Mouse (Mus musculus) WW6 (cell line): ENCODE results near the gene Rpe.

Source experiments
- DNase-seq: peaks from one replicate; pipeline ENCODE4 v3.0.0-alpha.2; 2013; ENCODE audit warnings: low read depth, low spot score

Gene Rpe

GRCm38 (mm10) chr1:66700693-66701575 is at the start of gene Rpe:
Gene Rpe, plus strand, starts transcription at chr1:66700831.
- peak; percentile 85 for DNase-seq

- DNase-seq, result no peak
Observed at GRCm38 (mm10) chr1:66655119-66655746, 45.4 kb upstream of the Rpe start.

- no peak for DNase-seq
Observed at GRCm38 (mm10) chr1:66655747-66656119, 44.9 kb upstream of the Rpe start.

GRCm38 (mm10) chr1:66671475-66671874 is 29.2 kb upstream of the Rpe start:
- no peak for DNase-seq

GRCm38 (mm10) chr1:66672812-66673211 is 27.8 kb upstream of the Rpe start:
- DNase-seq, result no peak

- no peak for DNase-seq
Observed at GRCm38 (mm10) chr1:66677928-66678327, 22.7 kb upstream of the Rpe start.

- no peak for DNase-seq
Observed at GRCm38 (mm10) chr1:66678662-66679061, 22.0 kb upstream of the Rpe start.

- no peak for DNase-seq
Observed at GRCm38 (mm10) chr1:66682974-66683373, 17.7 kb upstream of the Rpe start.

- no peak for DNase-seq
Observed at GRCm38 (mm10) chr1:66691772-66692171, 8.9 kb upstream of the Rpe start.

GRCm38 (mm10) chr1:66692308-66692707 is 8.3 kb upstream of the Rpe start:
- DNase-seq, result no peak

- no peak for DNase-seq
Observed at GRCm38 (mm10) chr1:66692780-66693392, 7.7 kb upstream of the Rpe start.

- no peak for DNase-seq
Observed at GRCm38 (mm10) chr1:66694266-66694665, 6.4 kb upstream of the Rpe start.

GRCm38 (mm10) chr1:66695296-66695695 is 5.3 kb upstream of the Rpe start:
- DNase-seq, result no peak

- peak; percentile 5 for DNase-seq
Observed at GRCm38 (mm10) chr1:66699630-66700029, 1.0 kb upstream of the Rpe start.

GRCm38 (mm10) chr1:66700149-66700692 is 410 bp upstream of the Rpe start:
- peak; percentile 11 for DNase-seq

GRCm38 (mm10) chr1:66701576-66701940 is 927 bp downstream of the Rpe start:
- DNase-seq, result no peak

GRCm38 (mm10) chr1:66702623-66703345 is 2.2 kb downstream of the Rpe start:
- no peak for DNase-seq

- no peak for DNase-seq
Observed at GRCm38 (mm10) chr1:66704523-66704922, 3.9 kb downstream of the Rpe start.

GRCm38 (mm10) chr1:66712859-66713258 is 12.2 kb downstream of the Rpe start:
- no peak for DNase-seq

- DNase-seq, result no peak
Observed at GRCm38 (mm10) chr1:66730581-66730980, 29.9 kb downstream of the Rpe start.

- DNase-seq, result no peak
Observed at GRCm38 (mm10) chr1:66768764-66769163, 68.1 kb downstream of the Rpe start.
